Comparison of ENCODE assay signal across 11 mouse cellular contexts in the genomic region with DNA sequence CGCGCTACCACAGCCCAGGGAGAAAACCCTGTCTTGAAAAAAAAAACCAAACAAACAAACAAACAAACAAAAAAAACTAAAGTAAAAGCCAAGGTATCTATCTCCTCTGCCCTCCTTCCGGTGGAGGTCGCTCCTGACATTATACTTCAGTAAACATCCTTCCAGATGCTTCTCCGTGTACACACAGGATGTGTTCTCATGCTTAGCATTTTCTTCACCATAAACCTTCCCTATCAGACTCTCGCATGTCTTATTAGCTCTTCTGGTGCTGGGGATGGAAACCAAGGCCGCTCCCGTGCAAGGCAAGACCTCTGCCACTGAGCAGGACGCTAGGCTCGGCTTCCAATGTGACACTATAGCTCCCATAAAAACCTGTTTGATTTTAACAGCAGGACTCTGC. TPM values are rescaled to one million over a fixed set of nuclear protein-coding genes. Genes with fewer than 3 reads are reported as not detected.
A peak's percentile ranks its signal among the peaks of the same experiment; 100 is the strongest.
DNase-seq lines count a peak whose midpoint lies in the region; ATAC-seq and TF ChIP-seq lines count a peak whose summit lies in the region.
"Had no signal": no experiment of that assay in that cellular context is flagged by ENCODE, and none has a peak within 500 bp of the region (broad histone marks: within the 10 kb centered on the region; RNA-seq: fewer than 3 reads in every experiment).

No protein-coding gene starts in this region.

- 0 out of 2 replicates have a peak, but pooled peaks cover 2% of the 10 kb centered on the region for H3K79me2 ChIP-seq in heart, adult 2 months (replicated peaks; ENCODE audit: control insufficient read depth, insufficient read depth, low read length)
- no peaks in the 10 kb centered on the region for H3K79me2 ChIP-seq in liver, adult 2 months (ENCODE audit: control insufficient read depth, insufficient read depth, low read length)

- no peak for DNase-seq in heart, adult 2 months
- no peak for DNase-seq in heart, postnatal 25 days (ENCODE audit: low spot score)
- no peak for DNase-seq in liver, adult 2 months (ENCODE audit: extremely low read depth, low read depth, low spot score)
- DNase-seq in liver (no peak), ES-E14 (ENCODE audit: low read depth, low spot score) (no peak)
- DNase-seq in embryo, embryonic 10 days (ENCODE audit: low spot score): no peak
- DNase-seq in right cerebral cortex, postnatal 14 days: no peak
- DNase-seq: forebrain, postnatal 0 days had no signal

- no peak overlapping the region for H3K9ac ChIP-seq in heart, adult 2 months (ENCODE audit: low read depth, low read length)
- no peak overlapping the region for H3K9ac ChIP-seq in liver, adult 2 months (ENCODE audit: low read depth, low read length)
- H3K9ac ChIP-seq in ES-E14 (ENCODE audit: insufficient read depth, low read depth, low read length, poor library complexity, severe bottlenecking): no peak overlapping the region; the same call in 1 of the 2 replicates
- no peak overlapping the region for H3K9ac ChIP-seq in liver, embryonic 15.5 days
- H3K9ac ChIP-seq: forebrain, postnatal 0 days; hindbrain, embryonic 14.5 days; midbrain, embryonic 12.5 days had no signal

- in situ Hi-C loops in ES-E14 (cut with MboI; ENCODE audit: low sequenced_read_pairs in 2 of 2, unreplicated experiment in 2 of 2): no loop called here

- H3K4me3 ChIP-seq in heart, adult 2 months: no peak overlapping the region
- H3K4me3 ChIP-seq in liver, adult 2 months (ENCODE audit: insufficient read depth, low read depth, low read length): no peak overlapping the region
- H3K4me3 ChIP-seq in ES-E14 (ENCODE audit: insufficient read depth in 1 of 2, low read depth in 1 of 2, low read length in 2 of 2, poor library complexity in 1 of 2, severe bottlenecking in 1 of 2): no peak overlapping the region
- peak overlapping the region; percentile 90; the same call in 1 of the 2 replicates for H3K4me3 ChIP-seq in liver, embryonic 15.5 days (replicated peaks)
- H3K4me3 ChIP-seq: midbrain, embryonic 12.5 days had no signal

- WGBS in heart, adult 2 months: 56% methylated on average over 10 of the region's 10 CpGs
- WGBS in liver, adult 2 months: 77% methylated on average over 10 of the region's 10 CpGs
- WGBS in liver, embryonic 15.5 days (ENCODE audit: insufficient replicate concordance): 79% methylated on average over 10 of the region's 10 CpGs

- no peak for TF ChIP-seq EP300 in heart, adult 2 months (IDR thresholded peaks at IDR 0.05; ENCODE audit: insufficient read depth, low read depth, low read length)

- H3K9me3 ChIP-seq in ES-E14 (ENCODE audit: control insufficient read depth, insufficient read depth, low read depth, low read length): no peaks in the 10 kb centered on the region
- H3K9me3 ChIP-seq in liver, embryonic 15.5 days (replicated peaks): no peaks in the 10 kb centered on the region
- H3K9me3 ChIP-seq: midbrain, embryonic 12.5 days had no signal

- H3K4me1 ChIP-seq in heart, adult 2 months (ENCODE audit: control insufficient read depth, insufficient read depth, low read length): peaks cover 20% of the 10 kb centered on the region
- peaks cover 18% of the 10 kb centered on the region for H3K4me1 ChIP-seq in liver, adult 2 months (ENCODE audit: control insufficient read depth, insufficient read depth, low read length)
- H3K4me1 ChIP-seq in ES-E14 (ENCODE audit: control insufficient read depth in 2 of 2, insufficient read depth in 2 of 2, low read length in 2 of 2, poor library complexity in 1 of 2): peaks cover 18 to 37% of the 10 kb centered on the region in 2 experiments
- H3K4me1 ChIP-seq in liver, embryonic 15.5 days (replicated peaks): peaks cover 72% of the 10 kb centered on the region

- H3K36me3 ChIP-seq in heart, adult 2 months (ENCODE audit: control insufficient read depth, insufficient read depth, low read length): no peaks in the 10 kb centered on the region
- H3K36me3 ChIP-seq in liver, adult 2 months (ENCODE audit: control insufficient read depth, insufficient read depth, low read length): no peaks in the 10 kb centered on the region
- H3K36me3 ChIP-seq in ES-E14 (ENCODE audit: control insufficient read depth, insufficient read depth, low read length, poor library complexity, severe bottlenecking): no peaks in the 10 kb centered on the region
- H3K36me3 ChIP-seq in liver, embryonic 15.5 days (replicated peaks): peaks cover 56% of the 10 kb centered on the region
- H3K36me3 ChIP-seq: midbrain, embryonic 12.5 days had no signal

- no peak for TF ChIP-seq CTCF in heart, adult 2 months (IDR thresholded peaks at IDR 0.05)
- TF ChIP-seq CTCF in liver, adult 2 months (IDR thresholded peaks at IDR 0.05; ENCODE audit: low read depth, low read length): no peak

- H3K4me2 ChIP-seq in liver, embryonic 15.5 days: peak overlapping the region; percentile 100
- H3K4me2 ChIP-seq: hindbrain, embryonic 14.5 days; midbrain, embryonic 12.5 days had no signal

- no peaks in the 10 kb centered on the region for H3K27me3 ChIP-seq in heart, adult 2 months (ENCODE audit: control insufficient read depth, insufficient read depth, low read length)
- H3K27me3 ChIP-seq in liver, adult 2 months (ENCODE audit: control insufficient read depth, insufficient read depth, low read length): no peaks in the 10 kb centered on the region
- no peaks in the 10 kb centered on the region for H3K27me3 ChIP-seq in liver, embryonic 15.5 days

- H3K27ac ChIP-seq in heart, adult 2 months: peak overlapping the region; percentile 73
- peak overlapping the region; percentile 53 for H3K27ac ChIP-seq in liver, adult 2 months (replicated peaks; ENCODE audit: insufficient read depth, low read depth, low read length)
- peak overlapping the region; percentile 79; the same call in 1 of the 2 replicates for H3K27ac ChIP-seq in ES-E14 (ENCODE audit: insufficient read depth, low read depth, low read length, poor library complexity, severe bottlenecking)
- peak overlapping the region; percentile 97 for H3K27ac ChIP-seq in liver, embryonic 15.5 days (replicated peaks)
- H3K27ac ChIP-seq: hindbrain, embryonic 14.5 days; midbrain, embryonic 12.5 days had no signal

- no peak for TF ChIP-seq POLR2A in heart, adult 2 months (IDR thresholded peaks at IDR 0.05; ENCODE audit: insufficient read depth, low read depth, low read length)
- TF ChIP-seq POLR2A in liver, adult 2 months (IDR thresholded peaks at IDR 0.05; ENCODE audit: extremely low read depth, insufficient read depth, low read length): no peak

- ATAC-seq in liver, embryonic 15.5 days (ENCODE audit: insufficient read depth): no peak
- ATAC-seq: forebrain, postnatal 0 days had no signal

- intact Hi-C loops in heart, adult 2 months (cut with DNase I): no loop called here
- intact Hi-C loops in heart, postnatal 25 days (cut with DNase I): no loop called here

TF ChIP-seq in ES-E14, 5 proteins besides CTCF, POLR2A, EP300 and RAD21:
- no peak for TF ChIP-seq HCFC1 (IDR thresholded peaks at IDR 0.05; ENCODE audit: borderline replicate concordance, insufficient read depth, low read length)
- no peak for TF ChIP-seq CHD2 (IDR thresholded peaks at IDR 0.05; ENCODE audit: low read depth, low read length)
- TF ChIP-seq ZNF384 (IDR thresholded peaks at IDR 0.05; ENCODE audit: low read depth, low read length): no peak

RNA-seq across cellular contexts. Expression of a gene that starts 6.9 kb away (rescaled TPM):
- total RNA-seq in heart, adult 2 months (2021): 10 to 100 TPM; 15.9 to 19.1 TPM
- polyA plus RNA-seq in heart, adult 2 months (2012; rRNA removed): 18.7 and 24.9 TPM in 2 replicates
- total RNA-seq in heart, postnatal 25 days (2021): 10 to 100 TPM; 20.0 TPM
- total RNA-seq in liver, adult 2 months (2014; rRNA removed): 0.37 and 0.40 TPM in 2 replicates
- polyA plus RNA-seq in liver, adult 2 months (2012; rRNA removed): 0.54 and 0.87 TPM in 2 replicates
- total RNA-seq in ES-E14 (2012; rRNA removed): 4.1 and 4.8 TPM in 2 replicates
- 11.4 TPM in 2 replicates for polyA plus RNA-seq in liver, embryonic 15.5 days (2015; fragmentation: Nextera tagmentation; extraction: Ambion mirVana)

RNA-seq across cellular contexts. Expression of a gene that starts 17.6 kb away (rescaled TPM):
- 10 to 100 TPM; 33.6 to 33.8 TPM for total RNA-seq in heart, adult 2 months (2021)
- 56.3 and 62.1 TPM in 2 replicates for polyA plus RNA-seq in heart, adult 2 months (2012; rRNA removed)
- 10 to 100 TPM; 31.8 to 33.7 TPM for total RNA-seq in heart, postnatal 25 days (2021)
- total RNA-seq in liver, adult 2 months (2014; rRNA removed): 0.34 and 0.37 TPM in 2 replicates
- polyA plus RNA-seq in liver, adult 2 months (2012; rRNA removed): 1.3 and 2.3 TPM in 2 replicates
- 1.4 and 4.3 TPM in 2 replicates for total RNA-seq in ES-E14 (2012; rRNA removed)
- 1.9 and 2.0 TPM in 2 replicates for polyA plus RNA-seq in liver, embryonic 15.5 days (2015; fragmentation: Nextera tagmentation; extraction: Ambion mirVana)
